Mouse (Mus musculus) kidney, postnatal 0 days (tissue): ENCODE data around the gene Gm3448. TPM values are rescaled to one million over a fixed set of nuclear protein-coding genes. Genes with fewer than 3 reads are reported as not detected.
A peak's percentile ranks its signal among the peaks of the same experiment; 100 is the strongest.
"Not testable (repeated sequence)": the region's sequence is repeated elsewhere in the genome, so short reads cannot be mapped to it uniquely, and the experiment has no call there.

ENCODE experiments used
- ATAC-seq: fragments of 200-750 bp; cut with Nextera tagmentation; replicated peaks from 2 replicates; pipeline ENCODE4 v1.8.0; 2017; ENCODE audit warnings: low read depth, moderate number of reproducible peaks, moderate TSS enrichment, moderate library complexity; ENCODE audit not compliant: low FRiP score
- DNase-seq: peaks from one replicate; pipeline ENCODE4 v3.0.0-alpha.2; 2016; ENCODE audit warnings: low spot score
- H3K27ac ChIP-seq: fragments of 300-500 bp; sonication (generic); 2 replicates; pipeline ENCODE4 v1.5.1; 2014; ENCODE audit warnings: mild to moderate bottlenecking
- H3K27me3 ChIP-seq: fragments of 300-500 bp; sonication (generic); 2 replicates; pipeline ENCODE4 v1.6.1; 2014; ENCODE audit warnings: low read length, mixed read lengths; ENCODE audit not compliant: insufficient read depth
- H3K36me3 ChIP-seq: fragments of 300-500 bp; sonication (generic); 2 replicates; pipeline ENCODE4 v1.6.1; 2014; ENCODE audit warnings: low read length, mixed read lengths; ENCODE audit not compliant: insufficient read depth
- H3K4me1 ChIP-seq: fragments of 300-500 bp; sonication (generic); replicated peaks from 2 replicates; pipeline ENCODE4 v1.6.1; 2014; ENCODE audit warnings: antibody characterized with exemption, low read length, mixed read lengths; ENCODE audit not compliant: insufficient read depth
- H3K4me2 ChIP-seq: fragments of 300-500 bp; sonication (generic); 2 replicates; pipeline ENCODE4 v1.6.1; 2014; ENCODE audit warnings: mild to moderate bottlenecking, low read length, moderate library complexity, mixed read lengths
- H3K4me3 ChIP-seq: fragments of 300-500 bp; sonication (generic); replicated peaks from 2 replicates; pipeline ENCODE4 v1.5.1; 2014; ENCODE audit warnings: low read depth, low read length
- H3K9ac ChIP-seq: fragments of 300-500 bp; sonication (generic); 2 replicates; pipeline ENCODE4 v1.6.1; 2014; ENCODE audit warnings: low read depth, low read length
- H3K9me3 ChIP-seq: fragments of 300-500 bp; sonication (generic); replicated peaks from 2 replicates; pipeline ENCODE4 v1.6.1; 2016; ENCODE audit warnings: low read length, inconsistent platforms, mixed read lengths
- CTCF ChIP-seq: IDR thresholded peaks from 2 replicates; pipeline ENCODE4 v1.5.1; 2016; ENCODE audit warnings: antibody characterized with exemption, low read depth, mild to moderate bottlenecking, moderate library complexity
- WGBS: fragments of 180-500 bp; shearing (Covaris S2); extraction: QIAGEN DNeasy Blood & Tissue Kit; methylation state at CpG from one replicate; pipeline ENCODE4 v1.1.7; 2014; 5-methylcytosine and 5-hydroxymethylcytosine counted together
- polyA plus RNA-seq: library from polyadenylated mRNA; unstranded; fragments of >200 nt; fragmentation: Nextera tagmentation; extraction: Ambion mirVana; gene quantifications from 2 replicates; pipeline ENCODE4 v1.2.1, GENCODE M21; 2015

The Gm3448 gene
- polyA plus RNA-seq, 1 experiment from 2014 or later = 4.0 TPM

DNA sequence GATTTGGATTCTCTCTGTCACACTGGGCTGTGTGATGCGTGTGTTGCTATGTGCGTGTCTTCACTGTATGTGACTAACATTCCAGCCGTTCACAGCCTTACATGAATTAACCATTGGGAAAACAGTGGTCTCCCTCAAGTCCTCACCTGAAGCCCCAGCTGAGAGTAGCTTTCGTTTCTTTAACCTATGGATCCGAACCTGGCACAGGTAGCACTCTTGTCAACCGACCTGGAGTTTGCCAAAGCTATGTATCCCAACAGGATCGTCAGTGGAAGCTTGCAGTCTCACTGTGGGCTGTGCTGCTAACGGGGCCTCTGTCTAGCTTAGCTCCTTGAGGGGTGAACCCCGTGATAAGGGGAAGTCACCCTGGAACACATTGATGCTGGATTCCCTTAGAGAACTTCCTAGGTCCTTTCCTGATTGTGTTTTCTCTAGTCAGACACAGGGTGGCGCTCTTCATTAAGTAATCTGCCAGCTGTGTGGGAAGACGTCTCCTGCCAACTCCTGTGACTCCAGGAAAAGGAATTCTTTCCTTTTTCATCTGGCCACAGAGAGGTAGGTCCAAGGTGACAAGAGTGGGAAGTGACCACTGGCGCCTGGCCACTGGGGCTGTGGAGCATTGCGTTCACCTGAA, 24.2 kb upstream of the Gm3448 start:
- Histone ChIP-seq H3K9ac (no peak overlapping the region), H3K4me2 (peak overlapping the region; percentile 25), H3K4me1 (no peaks in the 10 kb centered on the region), H3K9me3 (no peaks in the 10 kb centered on the region), H3K4me3 (no peak overlapping the region), H3K27me3 (no peaks in the 10 kb centered on the region), H3K36me3 (peaks cover 11% of the 10 kb centered on the region; the same call in 1 of the 2 replicates), H3K27ac (no peak overlapping the region)
- TF ChIP-seq CTCF = peak; percentile 87
- 43% methylated on average over 13 of the region's 13 CpGs for WGBS
- DNase-seq (peak; percentile 93), ATAC-seq (peak; percentile 72)

GRCm38 (mm10) chr17:15060356-15060755, 19.0 kb upstream of the Gm3448 start:
- Histone ChIP-seq H3K36me3 (peaks cover 21% of the 10 kb centered on the region), H3K27ac (no peak overlapping the region), H3K4me2 (no peak overlapping the region), H3K4me3 (no peak overlapping the region), H3K9ac (no peak overlapping the region), H3K9me3 (no peaks in the 10 kb centered on the region), H3K4me1 (no peaks in the 10 kb centered on the region), H3K27me3 (no peaks in the 10 kb centered on the region)
- no peak for DNase-seq
- ATAC-seq = no peak
- WGBS = 95% methylated on average over 6 of the region's 6 CpGs
- TF ChIP-seq CTCF = no peak

DNA sequence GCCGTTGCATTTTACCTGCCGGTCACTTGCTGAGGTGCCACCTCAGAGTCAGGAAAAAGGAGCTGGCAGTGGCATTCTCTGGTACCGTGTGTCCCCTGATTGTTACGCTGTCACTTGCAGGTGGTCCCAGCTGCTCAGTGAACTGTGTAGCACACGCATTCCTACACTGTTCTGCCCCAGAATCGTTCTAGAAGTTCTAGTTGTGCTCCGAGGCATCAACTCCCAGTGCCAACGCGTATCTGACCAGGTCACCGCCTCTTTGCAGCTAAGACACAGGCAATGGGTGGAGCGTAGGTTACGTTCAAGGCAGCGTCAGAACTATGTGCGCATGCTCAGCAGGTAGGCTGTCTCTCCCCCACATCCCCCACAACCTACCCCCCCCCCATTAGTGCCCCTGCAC, 18.3 kb upstream of the Gm3448 start:
- H3K4me2 ChIP-seq = no peak overlapping the region
- H3K27me3 ChIP-seq = no peaks in the 10 kb centered on the region
- H3K36me3 ChIP-seq = peaks cover 21% of the 10 kb centered on the region
- no peaks in the 10 kb centered on the region for H3K4me1 ChIP-seq
- WGBS = 91% methylated on average over 14 of the region's 14 CpGs
- no peak overlapping the region for H3K4me3 ChIP-seq
- H3K9me3 ChIP-seq = no peaks in the 10 kb centered on the region
- no peak for ATAC-seq
- H3K27ac ChIP-seq = no peak overlapping the region
- DNase-seq = no peak
- no peak for TF ChIP-seq CTCF
- H3K9ac ChIP-seq = no peak overlapping the region

GRCm38 (mm10) chr17:15058161-15058591, 16.8 kb upstream of the Gm3448 start:
- Histone ChIP-seq H3K4me2 (no peak overlapping the region), H3K4me1 (no peaks in the 10 kb centered on the region), H3K4me3 (no peak overlapping the region), H3K36me3 (peaks cover 21% of the 10 kb centered on the region), H3K9me3 (no peaks in the 10 kb centered on the region), H3K9ac (no peak overlapping the region), H3K27ac (no peak overlapping the region), H3K27me3 (no peaks in the 10 kb centered on the region)
- no peak for TF ChIP-seq CTCF
- 84% methylated on average over 5 of the region's 5 CpGs for WGBS
- ATAC-seq (no peak), DNase-seq (no peak)

GRCm38 (mm10) chr17:15055925-15056324, 14.6 kb upstream of the Gm3448 start:
- Histone ChIP-seq H3K27ac (no peak overlapping the region), H3K27me3 (no peaks in the 10 kb centered on the region), H3K4me1 (no peaks in the 10 kb centered on the region), H3K36me3 (peaks cover 14% of the 10 kb centered on the region), H3K4me2 (no peak overlapping the region), H3K9ac (no peak overlapping the region), H3K4me3 (no peak overlapping the region), H3K9me3 (no peaks in the 10 kb centered on the region)
- no peak for DNase-seq
- no peak for ATAC-seq
- WGBS = 90% methylated on average over 4 of the region's 4 CpGs
- TF ChIP-seq CTCF = no peak

DNA sequence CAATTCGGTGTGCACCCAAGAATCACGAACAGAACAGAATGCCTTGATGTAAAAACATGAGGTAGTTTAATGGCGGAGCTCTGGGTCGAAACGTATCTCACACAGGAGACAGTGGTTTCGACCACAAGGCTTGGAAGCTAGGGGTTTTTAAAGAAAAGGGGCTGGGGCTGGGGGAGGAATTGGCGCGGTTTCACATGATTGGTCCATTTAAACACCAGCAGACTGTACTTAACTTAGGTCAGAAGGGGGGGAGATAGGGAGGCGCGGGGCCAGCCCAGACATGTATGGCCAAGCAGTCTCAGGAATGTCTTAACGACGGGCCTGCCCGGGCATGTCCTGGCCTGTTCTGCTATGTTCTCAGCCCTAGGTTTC, 12.5 kb upstream of the Gm3448 start:
- not testable (repeated sequence) for ATAC-seq, H3K4me2 ChIP-seq, H3K9me3 ChIP-seq, H3K27me3 ChIP-seq, DNase-seq, H3K4me1 ChIP-seq, H3K9ac ChIP-seq, H3K36me3 ChIP-seq, H3K4me3 ChIP-seq, H3K27ac ChIP-seq
- 87% methylated on average over 11 of the region's 13 CpGs for WGBS

DNA sequence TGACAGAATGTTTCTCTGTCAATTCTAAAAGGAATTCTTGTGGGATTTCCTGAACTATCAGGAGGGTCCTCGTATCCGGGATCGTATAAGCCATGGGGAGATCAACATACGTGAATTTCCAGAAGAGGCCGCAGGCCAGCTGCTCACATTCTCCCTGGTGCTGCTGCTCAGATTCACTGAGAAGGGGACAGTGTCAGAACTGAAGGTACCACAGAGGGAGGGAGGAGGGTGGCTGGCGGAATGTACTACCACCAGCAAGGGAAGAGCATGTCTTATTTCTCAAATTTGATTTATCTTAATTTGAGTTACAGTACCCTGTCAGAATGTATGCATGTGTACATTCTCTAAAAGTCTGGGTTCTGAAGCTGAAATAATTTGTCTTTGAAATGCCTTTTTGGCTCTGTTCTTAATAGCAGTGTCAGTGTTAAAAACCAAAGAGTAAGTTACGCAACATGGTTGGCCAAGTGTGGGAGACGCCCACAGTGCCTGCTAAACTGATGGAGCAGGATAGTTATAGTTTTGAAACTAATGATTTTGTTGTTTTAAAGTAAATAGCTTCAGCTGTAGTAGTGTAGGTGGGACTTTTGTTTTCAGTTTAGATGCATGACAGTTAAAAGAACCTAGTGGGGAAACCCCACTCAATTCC, 12.0 kb upstream of the Gm3448 start:
- not testable (repeated sequence) for H3K9me3 ChIP-seq, H3K4me2 ChIP-seq, H3K27ac ChIP-seq, H3K4me1 ChIP-seq, DNase-seq, H3K9ac ChIP-seq, H3K36me3 ChIP-seq, H3K27me3 ChIP-seq, H3K4me3 ChIP-seq, ATAC-seq
- WGBS = 91% methylated on average over 5 of the region's 8 CpGs

GRCm38 (mm10) chr17:15052766-15053165, 11.4 kb upstream of the Gm3448 start:
- H3K4me2 ChIP-seq, H3K9me3 ChIP-seq, H3K36me3 ChIP-seq, ATAC-seq, DNase-seq, H3K27me3 ChIP-seq, H3K9ac ChIP-seq, H3K4me1 ChIP-seq, H3K4me3 ChIP-seq, H3K27ac ChIP-seq: not testable (repeated sequence)
- 100% methylated on average over 1 of the region's 1 CpGs for WGBS

GRCm38 (mm10) chr17:15050338-15050737, 9.0 kb upstream of the Gm3448 start:
- not testable (repeated sequence) for H3K27me3 ChIP-seq, DNase-seq, H3K36me3 ChIP-seq, H3K27ac ChIP-seq, H3K4me1 ChIP-seq, H3K4me2 ChIP-seq, H3K9ac ChIP-seq, H3K4me3 ChIP-seq, ATAC-seq, H3K9me3 ChIP-seq
- WGBS = no CpG with 5 or more reads among the region's 1 CpGs
